Mouse (Mus musculus) CH12.LX (cell line): ENCODE measurements around the gene Senp8. TPM values are rescaled to one million over a fixed set of nuclear protein-coding genes. Genes with fewer than 3 reads are reported as not detected.

Experiments used
- DNase-seq: peaks from one replicate; pipeline ENCODE4 v3.0.0-alpha.2; 2013; ENCODE audit errors: extremely low read depth
- H3K27ac ChIP-seq: 2 replicates; pipeline ENCODE4 v1.5.1; 2012; ENCODE audit warnings: low read depth, mild to moderate bottlenecking, control low read depth, moderate library complexity; ENCODE audit not compliant: insufficient read depth
- H3K27me3 ChIP-seq: replicated peaks from 2 replicates; pipeline ENCODE3; 2012; ENCODE audit warnings: inconsistent platforms
- H3K36me3 ChIP-seq, 2 experiments: replicated peaks in 1 of 2; 2 replicates each; pipeline versions ENCODE3 to v1.6.1; 2012; ENCODE audit warnings: inconsistent platforms in 1 of 2, low read length in 1 of 2, mild to moderate bottlenecking in 1 of 2, mixed read lengths in 1 of 2, moderate library complexity in 1 of 2; ENCODE audit not compliant: control insufficient read depth in 1 of 2, insufficient read depth in 1 of 2
- H3K4me1 ChIP-seq, 2 experiments: 2 replicates each; pipeline ENCODE4 v1.6.1; 2012; ENCODE audit warnings: inconsistent platforms in 1 of 2, moderate library complexity in 1 of 2; ENCODE audit not compliant: insufficient read depth in 2 of 2, control insufficient read depth in 1 of 2
- H3K4me2 ChIP-seq: 2 replicates; pipeline ENCODE4 v1.6.1; 2012; ENCODE audit warnings: low read depth, mild to moderate bottlenecking, control low read depth; ENCODE audit not compliant: poor library complexity, insufficient read depth, severe bottlenecking
- H3K4me3 ChIP-seq, 3 experiments: fragments of 150-350 bp in 1 of 3; sonication (generic) in 1 of 3; replicated peaks in 1 of 3; 2 replicates each; pipeline versions ENCODE3 to v1.5.1; 2011 to 2012; ENCODE audit warnings: low read depth in 2 of 3, low read length in 2 of 3, mild to moderate bottlenecking in 2 of 3, moderate library complexity in 2 of 3, control low read depth in 1 of 3, improper control_type of control experiment in 1 of 3, inconsistent platforms in 1 of 3, mixed read lengths in 1 of 3; ENCODE audit not compliant: poor library complexity in 1 of 3
- H3K79me2 ChIP-seq: replicated peaks from 2 replicates; pipeline ENCODE4 v1.6.1; 2012; ENCODE audit warnings: mild to moderate bottlenecking, moderate library complexity; ENCODE audit not compliant: control insufficient read depth, poor library complexity, insufficient read depth, severe bottlenecking; ENCODE audit errors: extremely low read depth
- H3K9ac ChIP-seq: 2 replicates; pipeline ENCODE4 v1.6.1; 2012; ENCODE audit warnings: low read depth, mild to moderate bottlenecking, control low read depth, moderate library complexity; ENCODE audit not compliant: insufficient read depth
- H3K9me3 ChIP-seq: replicated peaks from 2 replicates; pipeline ENCODE3; 2012; ENCODE audit warnings: low read length, inconsistent platforms, mixed read lengths
- BHLHE40 ChIP-seq: IDR thresholded peaks from 2 replicates; pipeline ENCODE4 v1.6.1; 2011; ENCODE audit warnings: mild to moderate bottlenecking, low read depth, low read length, improper control_type of control experiment
- CHD1 ChIP-seq: IDR thresholded peaks from 2 replicates; pipeline ENCODE4 v1.6.1; 2012; ENCODE audit warnings: low read depth, low read length, improper control_type of control experiment, inconsistent platforms
- CHD2 ChIP-seq: IDR thresholded peaks from 2 replicates; pipeline ENCODE4 v1.6.1; 2011; ENCODE audit warnings: low read length, improper control_type of control experiment
- CTCF ChIP-seq, 2 experiments: IDR thresholded peaks in 1 of 2; conservative IDR thresholded peaks in 1 of 2; 2 replicates each; pipeline ENCODE4 v1.5.1; 2011 to 2012; ENCODE audit warnings: low read depth in 2 of 2, low read length in 2 of 2, improper control_type of control experiment in 1 of 2, inconsistent platforms in 1 of 2, mild to moderate bottlenecking in 1 of 2, moderate library complexity in 1 of 2
- ELF1 ChIP-seq: IDR thresholded peaks from 2 replicates; pipeline ENCODE4 v1.6.1; 2014; ENCODE audit warnings: low read depth, mild to moderate bottlenecking, inconsistent platforms, low read length, improper control_type of control experiment
- EP300 ChIP-seq: IDR thresholded peaks from 2 replicates; pipeline ENCODE4 v1.6.1; 2011; ENCODE audit warnings: low read length, improper control_type of control experiment
- ETS1 ChIP-seq: conservative IDR thresholded peaks from 2 replicates; pipeline ENCODE4 v1.6.1; 2012; ENCODE audit warnings: low read depth, mild to moderate bottlenecking, inconsistent platforms, low read length, improper control_type of control experiment, moderate library complexity
- GABPA ChIP-seq: IDR thresholded peaks from 2 replicates; pipeline ENCODE4 v1.6.1; 2012; ENCODE audit warnings: low read depth, low read length, improper control_type of control experiment, inconsistent platforms; ENCODE audit not compliant: insufficient replicate concordance
- HCFC1 ChIP-seq: IDR thresholded peaks from 2 replicates; pipeline ENCODE4 v1.6.1; 2012; ENCODE audit warnings: low read depth, mild to moderate bottlenecking, inconsistent platforms, low read length, improper control_type of control experiment
- IRF4 ChIP-seq: IDR thresholded peaks from 2 replicates; pipeline ENCODE4 v1.6.1; 2014; ENCODE audit warnings: low read depth, mild to moderate bottlenecking, inconsistent platforms, low read length, improper control_type of control experiment
- JUN ChIP-seq: IDR thresholded peaks from 2 replicates; pipeline ENCODE4 v1.6.1; 2011; ENCODE audit warnings: low read depth, mild to moderate bottlenecking, low read length, improper control_type of control experiment, moderate library complexity; ENCODE audit not compliant: insufficient read depth
- JUND ChIP-seq: conservative IDR thresholded peaks from 2 replicates; pipeline ENCODE4 v1.6.1; 2011; ENCODE audit warnings: low read depth, low read length, improper control_type of control experiment
- KAT2A ChIP-seq: IDR thresholded peaks from 2 replicates; pipeline ENCODE4 v1.6.1; 2012; ENCODE audit warnings: low read length, improper control_type of control experiment, inconsistent platforms; ENCODE audit not compliant: insufficient replicate concordance
- MAX ChIP-seq: IDR thresholded peaks from 2 replicates; pipeline ENCODE4 v1.6.1; 2011; ENCODE audit warnings: low read length, improper control_type of control experiment
- MAZ ChIP-seq: IDR thresholded peaks from 2 replicates; pipeline ENCODE4 v1.6.1; 2012; ENCODE audit warnings: low read depth, mild to moderate bottlenecking, inconsistent platforms, low read length, improper control_type of control experiment, moderate library complexity
- MEF2A ChIP-seq: IDR thresholded peaks from 2 replicates; pipeline ENCODE4 v1.6.1; 2014; ENCODE audit warnings: low read depth, mild to moderate bottlenecking, inconsistent platforms, low read length, improper control_type of control experiment, borderline replicate concordance
- MYC ChIP-seq: IDR thresholded peaks from 2 replicates; pipeline ENCODE4 v1.6.1; 2011; ENCODE audit warnings: low read depth, mild to moderate bottlenecking, improper control_type of control experiment, low read length
- NELFE ChIP-seq: IDR thresholded peaks from 2 replicates; pipeline ENCODE4 v1.6.1; 2011; ENCODE audit warnings: low read depth, low read length, improper control_type of control experiment
- PAX5 ChIP-seq: IDR thresholded peaks from 2 replicates; pipeline ENCODE4 v1.6.1; 2012; ENCODE audit warnings: low read length, inconsistent platforms, mixed read lengths
- POLR2A ChIP-seq: IDR thresholded peaks from 2 replicates; pipeline ENCODE4 v1.6.1; 2011; ENCODE audit warnings: low read depth, mild to moderate bottlenecking, improper control_type of control experiment, low read length
- RCOR1 ChIP-seq: conservative IDR thresholded peaks from 2 replicates; pipeline ENCODE4 v1.6.1; 2012; ENCODE audit warnings: low read depth, mild to moderate bottlenecking, inconsistent platforms, low read length, improper control_type of control experiment
- SIN3A ChIP-seq: IDR thresholded peaks from 2 replicates; pipeline ENCODE4 v1.6.1; 2012; ENCODE audit warnings: low read length, improper control_type of control experiment, inconsistent platforms
- TBP ChIP-seq: conservative IDR thresholded peaks from 2 replicates; pipeline ENCODE4 v1.6.1; 2011; ENCODE audit warnings: low read depth, low read length, improper control_type of control experiment
- TCF12 ChIP-seq: IDR thresholded peaks from 2 replicates; pipeline ENCODE4 v1.6.1; 2014; ENCODE audit warnings: low read depth, mild to moderate bottlenecking, inconsistent platforms, low read length, improper control_type of control experiment
- UBTF ChIP-seq: IDR thresholded peaks from 2 replicates; pipeline ENCODE4 v1.6.1; 2012; ENCODE audit warnings: low read depth, mild to moderate bottlenecking, inconsistent platforms, low read length, improper control_type of control experiment, moderate library complexity
- USF1 ChIP-seq: IDR thresholded peaks from 2 replicates; pipeline ENCODE4 v1.6.1; 2014; ENCODE audit warnings: low read depth, mild to moderate bottlenecking, inconsistent platforms, low read length, improper control_type of control experiment
- USF2 ChIP-seq: conservative IDR thresholded peaks from 2 replicates; pipeline ENCODE4 v1.6.1; 2011; ENCODE audit warnings: low read depth, low read length, improper control_type of control experiment
- ZC3H11A ChIP-seq: IDR thresholded peaks from 2 replicates; pipeline ENCODE4 v1.6.1; 2012; ENCODE audit warnings: low read depth, mild to moderate bottlenecking, inconsistent platforms, low read length, improper control_type of control experiment
- ZKSCAN1 ChIP-seq: IDR thresholded peaks from 2 replicates; pipeline ENCODE4 v1.6.1; 2012; ENCODE audit warnings: low read depth, inconsistent platforms, low read length, improper control_type of control experiment, borderline replicate concordance
- ZMIZ1 ChIP-seq: IDR thresholded peaks from 2 replicates; pipeline ENCODE4 v1.6.1; 2012; ENCODE audit warnings: low read depth, mild to moderate bottlenecking, inconsistent platforms, low read length, improper control_type of control experiment
- ZNF384 ChIP-seq: IDR thresholded peaks from 2 replicates; pipeline ENCODE4 v1.6.1; 2012; ENCODE audit warnings: low read depth, low read length, improper control_type of control experiment, inconsistent platforms
- dilution Hi-C: fragments of 300-500 bp; cut with MboI; formaldehyde crosslinking; loops from 2 replicates; pipeline ENCODE4 v1.14.3; 2020; ENCODE audit warnings: low sequenced_read_pairs; ENCODE audit not compliant: extremely low pct_unique_long_range_greater_than_20kb, extremely low pct_ligation_motif_present
- in situ Hi-C: fragments of 300-500 bp; cut with MboI; formaldehyde crosslinking; loops from 3 replicates; pipeline ENCODE4 v1.14.3; 2019; ENCODE audit warnings: low sequenced_read_pairs, low pct_ligation_motif_present, low pct_unique_long_range_greater_than_20kb, mixed read lengths
- polyA plus RNA-seq: library from polyadenylated mRNA; unstranded; fragments of >175 nt; gene quantifications from 2 replicates; pipeline ENCODE4 v1.2.1, GENCODE M21; 2012; ENCODE audit warnings: low read depth; ENCODE audit not compliant: insufficient read length
- total RNA-seq, 2 experiments: library from RNA; depleted of rRNA; stranded (reverse); fragments of 300-350 nt in 1 of 2; fragments of >200 nt in 1 of 2; gene quantifications; 2 replicates each; pipeline ENCODE4 v1.2.3; 2012 to 2014

Senp8 gene
- total and polyA plus RNA-seq, 3 experiments, result 5.2 to 8.5 (median 6.1) TPM

GRCm38 (mm10) chr9:59731136-59731535, 19.4 kb downstream of the Senp8 start:
- TF ChIP-seq ELF1 (no peak), ETS1 (no peak), POLR2A (no peak), USF1 (no peak), ZNF384 (no peak), JUN (no peak), CHD1 (no peak), MEF2A (no peak), MAZ (no peak), USF2 (no peak), MAX (no peak), HCFC1 (no peak), CHD2 (no peak), IRF4 (no peak), JUND (no peak), RCOR1 (no peak), BHLHE40 (no peak), NELFE (no peak), CTCF (conservative IDR thresholded peaks at IDR 0.05 in 1 of 2, IDR thresholded peaks at IDR 0.05 in 1 of 2; ENCODE audit: low read depth in 2 of 2, low read length in 2 of 2) (no peak), GABPA (no peak)
- in situ Hi-C loops, result no loop called here
- no peaks in the 10 kb centered on the region for H3K79me2 ChIP-seq

DNA sequence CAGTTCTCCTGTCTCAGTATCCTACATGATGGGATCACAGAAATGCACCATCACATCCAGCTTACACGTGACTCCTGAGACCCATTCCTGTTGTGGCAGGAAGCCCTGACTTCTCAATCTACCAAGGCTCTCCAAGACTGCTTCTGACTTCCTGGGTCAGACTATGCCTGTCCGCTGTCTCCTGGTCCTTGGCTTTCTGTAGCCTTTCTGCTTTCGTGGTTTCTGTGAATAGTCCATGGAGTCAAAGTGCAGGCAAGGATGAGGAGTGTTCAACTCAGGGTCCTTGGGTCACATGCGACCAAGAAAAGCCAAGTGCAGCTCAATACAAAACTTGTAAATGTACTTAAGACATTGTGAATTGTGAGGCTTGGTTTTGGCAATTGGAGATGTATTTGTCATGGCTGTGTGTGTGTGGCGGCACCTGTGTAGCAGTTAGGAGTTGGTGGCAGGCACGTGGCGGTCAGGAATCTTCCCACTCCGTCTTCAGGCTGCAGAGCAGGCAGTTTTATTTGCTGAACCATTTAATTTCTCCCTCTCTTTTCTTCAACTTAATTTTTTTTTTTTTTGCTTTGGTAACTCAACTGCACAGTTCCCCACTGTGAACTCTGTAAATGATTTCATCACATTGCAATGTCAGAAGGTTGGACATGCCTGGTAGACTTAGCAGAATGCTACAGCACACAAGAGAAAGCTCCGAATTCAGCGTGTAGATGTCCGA, 22.8 kb downstream of the Senp8 start:
- in situ Hi-C loops, result no loop called here
- TF ChIP-seq USF2 (no peak), ZMIZ1 (no peak), NELFE (no peak), MYC (no peak), RCOR1 (no peak), UBTF (no peak), ZKSCAN1 (no peak), TCF12 (no peak), KAT2A (no peak), BHLHE40 (no peak), TBP (no peak), GABPA (no peak), EP300 (no peak), SIN3A (no peak), ELF1 (no peak), JUN (no peak), CHD2 (no peak), POLR2A (no peak), PAX5 (no peak), ZC3H11A (no peak)
- DNase-seq, result no peak

More at GRCm38 (mm10) chr9:59731136-59731535, 19.4 kb downstream of the Senp8 start:
- no peaks in the 10 kb centered on the region for H3K27me3 ChIP-seq
- no peak overlapping the region for H3K4me2 ChIP-seq
- no peak overlapping the region for H3K27ac ChIP-seq
- DNase-seq, result no peak
- no peak overlapping the region for H3K4me3 ChIP-seq
- dilution Hi-C loops, result no loop called here
- H3K9ac ChIP-seq, result no peak overlapping the region
- H3K4me1 ChIP-seq, result no peaks in the 10 kb centered on the region
- H3K36me3 ChIP-seq, result peaks cover 0 to under 1% of the 10 kb centered on the region in 2 experiments
- no peaks in the 10 kb centered on the region for H3K9me3 ChIP-seq

More for the DNA sequence above, 22.8 kb downstream of the Senp8 start:
- Histone ChIP-seq H3K27ac (no peak overlapping the region), H3K27me3 (no peaks in the 10 kb centered on the region), H3K36me3 (no peaks in the 10 kb centered on the region), H3K9me3 (no peaks in the 10 kb centered on the region), H3K9ac (no peak overlapping the region), H3K4me1 (peaks cover 0 to 8% of the 10 kb centered on the region in 2 experiments; a peak in 2 of 4 replicates), H3K79me2 (no peaks in the 10 kb centered on the region), H3K4me2 (no peak overlapping the region), H3K4me3 (no peak overlapping the region)
- dilution Hi-C loops, result no loop called here
